Mouse (Mus musculus) myocyte (in vitro differentiated cells): ENCODE results near the gene Mocs1.

Source experiments
- MAX ChIP-seq: IDR thresholded peaks from one replicate; pipeline ENCODE4 v1.6.1; 2011; ENCODE audit warnings: low read depth, mild to moderate bottlenecking, control low read depth
- POLR2A ChIP-seq: IDR thresholded peaks from one replicate; pipeline ENCODE4 v1.6.1; 2011; ENCODE audit warnings: low read depth, mild to moderate bottlenecking, control low read depth, moderate library complexity; ENCODE audit not compliant: insufficient read length
- POLR2AphosphoS2 ChIP-seq: IDR thresholded peaks from one replicate; pipeline ENCODE4 v1.6.1; 2011; ENCODE audit warnings: low read depth, control low read depth; ENCODE audit not compliant: insufficient read length
- REST ChIP-seq: IDR thresholded peaks from one replicate; pipeline ENCODE4 v1.6.1; 2011; ENCODE audit warnings: mild to moderate bottlenecking, control low read depth, moderate library complexity; ENCODE audit not compliant: insufficient read depth, insufficient read length
- USF1 ChIP-seq: IDR thresholded peaks from one replicate; pipeline ENCODE4 v1.6.1; 2011; ENCODE audit warnings: low read depth, mild to moderate bottlenecking, control low read depth, moderate library complexity

- TF ChIP-seq POLR2A (no peak), MAX (no peak), USF1 (no peak), POLR2AphosphoS2 (no peak), REST (no peak)
These were observed 75.2 kb downstream of the Mocs1 start for GRCm38 (mm10) chr17:49503246-49503900.
